Mouse (Mus musculus) ES-Bruce4 (cell line): ENCODE data around the gene Snx10.

Experiments
- CTCF ChIP-seq: IDR thresholded peaks from one replicate; pipeline ENCODE4 v1.8.1; 2011; ENCODE audit warnings: low read depth, low read length
- EP300 ChIP-seq: IDR thresholded peaks from 2 replicates; pipeline ENCODE4 v1.6.1; 2011; ENCODE audit warnings: low read depth, low read length; ENCODE audit not compliant: insufficient read depth
- POLR2A ChIP-seq: IDR thresholded peaks from one replicate; pipeline ENCODE4 v1.8.1; 2011; ENCODE audit warnings: low read length; ENCODE audit not compliant: insufficient read depth

- TF ChIP-seq POLR2A (no peak), EP300 (no peak), CTCF (no peak)
Measured at GRCm38 (mm10) chr6:51524321-51524931, 725 bp downstream of the Snx10 start.
